Mouse (Mus musculus) E14TG2a.4 (cell line): ENCODE measurements around the gene Nsmce1.

Experiments used
- CTCF ChIP-seq: conservative IDR thresholded peaks from 2 replicates; pipeline ENCODE4 v1.5.1; 2014; ENCODE audit warnings: low read length
- POU5F1 ChIP-seq: IDR thresholded peaks from 2 replicates; pipeline ENCODE4 v1.6.1; 2014; ENCODE audit warnings: low read length, borderline replicate concordance

GRCm38 (mm10) chr7:125519715-125520114 is 28.3 kb upstream of the Nsmce1 start:
- TF ChIP-seq CTCF (no peak), POU5F1 (no peak)
